Mouse (Mus musculus): ENCODE data around the gene Ccdc84.
"Not testable (repeated sequence)": the region's sequence is repeated elsewhere in the genome, so short reads cannot be mapped to it uniquely, and the experiment has no call there.

Ccdc84 gene

GRCm38 (mm10) chr9:44418519-44419385 is at the start of gene Ccdc84:
TSS of gene Ccdc84 (minus strand) at chr9:44418569.
- no peak for DNase-seq

- no peak for DNase-seq
These were observed 43.6 kb upstream of the Ccdc84 start for GRCm38 (mm10) chr9:44461950-44462349.

- no peak for DNase-seq
These were observed 38.8 kb upstream of the Ccdc84 start for GRCm38 (mm10) chr9:44457035-44457742.

- DNase-seq: no peak
These were observed 36.5 kb upstream of the Ccdc84 start, which contains the start of gene Upk2 for GRCm38 (mm10) chr9:44454891-44455220. TSS of gene Upk2 (minus strand) at chr9:44454976.

- DNase-seq: peak; percentile 88
These were observed 35.9 kb upstream of the Ccdc84 start for GRCm38 (mm10) chr9:44454132-44454890.

DNA sequence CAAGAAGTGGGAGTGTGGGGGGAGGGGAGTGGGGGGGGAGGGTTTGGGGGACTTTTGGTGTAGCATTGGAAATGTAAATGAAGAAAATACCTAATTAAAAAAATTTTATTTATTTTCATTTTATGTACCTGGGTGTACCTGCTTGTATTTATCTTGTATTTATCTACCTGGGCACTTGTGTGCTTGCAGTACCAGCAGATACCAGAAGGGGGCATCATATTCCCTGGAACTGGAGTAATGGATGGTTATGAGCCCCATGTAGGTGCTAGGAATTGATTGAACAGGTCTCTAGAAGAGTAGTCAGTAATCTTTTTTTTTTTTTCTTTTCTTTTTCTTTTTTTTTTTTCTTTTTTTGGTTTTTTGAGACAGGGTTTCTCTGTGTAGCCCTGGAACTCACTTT is 32.0 kb upstream of the Ccdc84 start:
- peak; percentile 40 for DNase-seq

DNA sequence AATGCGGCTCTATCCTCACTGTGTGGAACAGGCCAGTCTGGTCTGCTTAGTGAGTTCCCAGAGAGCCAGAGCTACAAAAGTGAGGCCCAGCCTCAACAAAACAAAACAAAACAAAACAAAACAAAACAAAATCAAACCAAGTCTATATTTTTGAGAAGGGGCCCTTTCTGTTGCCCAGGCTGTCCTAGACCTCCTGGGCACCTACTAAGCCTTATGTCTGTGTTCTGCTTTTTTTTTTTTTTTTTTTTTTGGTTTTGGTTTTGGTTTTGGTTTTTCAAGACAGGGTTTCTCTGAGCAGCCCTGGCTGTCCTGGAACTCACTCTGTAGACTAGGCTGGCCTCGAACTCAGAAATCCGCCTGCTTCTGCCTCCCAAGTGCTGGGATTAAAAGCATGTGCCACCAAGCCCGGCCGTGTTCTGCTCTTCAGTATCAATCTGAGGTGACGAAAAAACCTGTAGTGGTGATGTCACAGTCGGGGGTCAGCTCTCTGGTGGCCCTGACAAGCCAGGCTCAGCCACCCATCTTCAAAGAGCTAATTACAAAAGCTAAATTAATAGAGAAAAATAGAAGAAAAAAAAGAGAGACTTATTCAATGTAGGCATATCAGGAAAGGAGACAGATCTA is 26.1 kb upstream of the Ccdc84 start:
- not testable (repeated sequence) for DNase-seq

DNA sequence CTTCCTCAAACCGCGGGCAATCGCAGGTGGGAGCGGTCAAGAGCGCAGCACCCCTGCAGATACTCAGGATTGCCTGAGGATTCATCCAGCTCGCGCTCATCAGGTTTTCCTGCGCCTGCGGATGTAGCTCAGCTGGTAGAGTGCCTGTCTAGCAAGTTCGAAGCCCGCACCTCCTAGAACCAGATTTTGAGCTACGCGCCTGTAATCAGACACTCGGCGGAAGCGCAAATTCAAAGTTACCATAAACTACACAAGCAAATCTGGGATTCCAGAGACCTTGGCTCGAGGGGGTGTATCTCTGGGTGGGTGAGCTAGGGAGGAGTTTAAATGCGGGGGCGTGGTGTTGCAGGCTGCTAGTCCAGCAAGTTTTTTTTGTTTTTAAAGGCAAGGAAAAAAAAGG is 22.6 kb upstream of the Ccdc84 start, which contains the start of gene Foxr1:
Foxr1 (minus strand) TSS at position 176 of the 400 bp plus-strand sequence.
- no peak for DNase-seq

DNA sequence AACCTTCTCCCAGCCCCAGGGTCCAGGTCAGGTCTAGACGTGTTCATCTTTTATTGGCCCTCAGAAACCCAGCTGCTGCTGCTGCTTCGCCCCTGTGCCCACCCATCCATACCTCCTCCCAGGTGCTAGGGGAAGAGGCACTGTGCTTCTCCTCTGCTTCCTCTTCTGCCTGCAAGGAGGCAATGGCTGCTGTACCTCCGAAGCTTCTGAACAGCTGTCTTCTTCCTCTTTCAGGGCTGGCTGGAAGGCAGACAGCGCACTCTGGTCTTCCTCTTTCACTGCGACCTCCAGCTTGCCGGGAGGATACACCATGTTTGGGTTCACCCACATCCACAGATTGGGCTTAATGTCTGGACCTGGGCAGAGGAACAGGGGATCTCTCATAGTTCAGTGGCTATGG is 17.4 kb upstream of the Ccdc84 start:
- peak; percentile 31 for DNase-seq

DNA sequence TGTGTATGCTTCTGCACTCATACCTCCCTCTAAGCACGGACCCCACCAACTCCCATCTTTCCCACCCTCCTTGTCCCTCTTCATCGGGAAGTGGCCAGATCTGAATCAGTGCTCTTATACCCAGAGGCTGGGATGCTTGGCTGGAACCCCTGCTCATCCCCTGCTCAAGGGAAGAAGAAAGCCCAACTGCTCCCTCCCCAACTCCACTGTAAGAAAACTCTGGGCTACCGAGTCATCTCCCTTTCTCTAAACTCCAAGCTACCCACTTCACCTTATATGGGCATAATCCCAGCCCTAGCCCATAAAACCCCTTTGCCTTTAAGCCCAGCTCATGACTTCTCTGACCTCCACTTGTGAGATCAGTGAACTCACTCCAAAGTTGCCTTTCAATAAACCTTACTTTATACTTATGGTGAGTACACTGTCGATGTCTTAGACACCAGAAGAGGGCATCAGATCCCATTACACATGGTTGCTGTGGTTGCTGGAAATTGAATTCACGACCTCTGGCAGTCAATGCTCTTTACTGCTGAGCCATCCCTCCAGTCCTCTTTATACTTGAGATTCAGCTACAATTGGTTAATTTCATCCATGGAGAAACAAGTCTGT is 14.3 kb upstream of the Ccdc84 start:
- DNase-seq: no peak

GRCm38 (mm10) chr9:44423576-44423975 is 5.2 kb upstream of the Ccdc84 start:
- no peak for DNase-seq

DNA sequence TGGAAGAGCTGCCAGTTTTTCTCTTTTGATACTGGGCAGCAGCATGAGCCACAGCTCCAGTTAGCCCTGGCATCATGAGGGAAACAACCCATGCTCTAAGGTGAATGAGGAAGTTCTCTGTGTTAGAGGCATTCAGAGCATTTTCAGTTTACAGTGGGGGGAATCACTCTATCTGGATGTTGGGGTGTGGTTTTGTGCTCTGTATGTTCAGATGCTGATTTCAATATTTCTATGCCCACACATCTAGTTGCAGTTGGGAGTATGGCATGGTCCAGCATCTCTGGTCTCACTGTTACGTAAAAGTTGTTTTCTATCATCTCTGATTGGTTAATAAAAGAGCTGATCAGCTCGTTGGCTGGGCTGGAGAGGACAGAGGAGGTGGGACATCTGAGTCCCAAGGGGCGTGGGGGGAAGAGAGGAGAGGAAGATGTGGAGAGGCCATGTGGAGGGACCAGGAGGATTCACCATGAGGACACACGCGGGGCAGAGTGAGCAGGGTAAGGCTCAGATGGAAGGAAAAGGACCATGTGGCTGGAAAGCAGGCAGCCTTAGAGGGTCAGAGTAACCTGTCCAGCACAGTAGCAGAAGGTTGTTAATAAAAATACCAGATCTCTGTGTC is 2.0 kb upstream of the Ccdc84 start:
- DNase-seq: no peak

DNA sequence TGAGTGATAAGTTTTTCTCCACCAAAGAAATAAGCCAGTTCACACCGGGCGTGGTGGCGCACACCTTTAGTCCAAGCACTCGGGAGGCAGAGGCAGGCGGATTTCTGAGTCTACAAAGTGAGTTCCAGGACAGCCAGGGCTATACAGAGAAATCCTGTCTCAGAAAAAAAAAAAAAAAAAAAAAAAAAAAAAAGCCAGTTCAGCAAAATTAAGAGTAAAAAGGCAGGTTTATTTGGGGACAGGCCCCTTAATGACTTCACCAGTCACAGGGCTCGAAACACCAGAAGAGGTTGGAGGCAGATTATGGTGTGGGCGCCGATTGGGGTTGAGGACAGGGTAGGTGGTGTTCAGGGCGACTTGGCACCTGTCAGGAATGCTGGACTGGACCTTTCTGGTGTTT is 1.4 kb upstream of the Ccdc84 start:
- DNase-seq: not testable (repeated sequence)

- peak; percentile 93 for DNase-seq
These were observed 441 bp downstream of the Ccdc84 start for GRCm38 (mm10) chr9:44417892-44418363.

DNA sequence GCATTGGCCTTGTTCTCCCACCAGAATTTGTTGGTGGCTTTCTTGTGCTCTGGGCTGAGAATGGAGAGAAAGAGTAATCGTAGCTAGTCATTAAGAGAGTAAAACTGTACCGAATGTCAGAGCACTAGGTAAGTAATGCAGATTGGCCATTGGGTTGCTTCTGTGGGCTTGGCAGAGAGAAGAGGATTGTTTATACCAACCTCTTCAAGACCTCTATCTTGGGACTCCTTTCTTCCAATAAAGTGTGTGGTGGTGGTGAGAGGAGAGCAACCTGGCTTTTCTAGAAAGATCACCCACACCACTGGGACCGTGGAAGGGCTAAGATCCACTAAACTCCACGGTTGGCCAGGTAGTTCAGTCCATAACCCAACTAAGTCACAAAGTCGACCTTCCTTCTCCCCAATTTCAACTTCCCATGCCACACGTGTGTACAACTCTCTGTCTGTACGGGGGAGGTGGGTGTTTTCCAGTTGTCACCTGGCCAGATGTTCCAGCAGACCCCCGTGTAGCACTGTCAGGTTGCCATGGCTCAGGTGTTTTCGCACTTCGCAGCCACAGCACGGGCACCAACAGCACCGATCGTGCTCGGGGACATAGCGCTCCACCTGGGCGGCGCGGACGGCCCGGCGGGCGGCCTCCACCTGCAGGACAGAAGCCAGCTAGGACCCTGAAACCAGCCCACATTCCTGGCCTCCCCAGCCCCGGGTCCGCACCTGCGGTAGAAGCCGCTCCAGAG is 1.0 kb downstream of the Ccdc84 start:
- no peak for DNase-seq

- DNase-seq: no peak
These were observed 5.6 kb downstream of the Ccdc84 start for GRCm38 (mm10) chr9:44412781-44413180.

GRCm38 (mm10) chr9:44412306-44412705 is 6.1 kb downstream of the Ccdc84 start:
- no peak for DNase-seq

DNA sequence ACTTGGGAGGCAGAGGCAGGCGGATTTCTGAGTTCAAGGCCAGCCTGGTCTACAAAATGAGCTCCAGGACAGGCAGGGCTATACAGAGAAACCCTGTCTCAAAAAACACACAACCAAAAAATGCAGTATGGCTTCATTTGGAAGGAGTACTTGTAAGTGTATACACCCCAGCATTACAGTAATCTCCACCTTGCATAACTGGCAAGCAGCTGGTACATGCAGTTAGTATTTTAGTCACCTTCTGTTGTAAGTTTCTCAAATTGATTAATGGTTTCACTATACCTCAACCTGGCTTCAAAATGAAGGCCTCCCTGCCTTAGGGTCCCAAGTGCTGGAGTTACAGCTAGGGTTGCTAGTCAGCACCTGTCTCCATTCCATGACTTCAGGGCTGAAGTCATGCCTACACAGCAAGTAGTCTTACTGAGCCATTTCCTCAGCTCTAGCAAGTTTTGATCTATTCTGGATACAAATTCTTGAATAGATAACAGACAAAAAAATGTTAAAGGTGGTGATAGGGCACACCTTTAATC is 6.7 kb downstream of the Ccdc84 start:
- no peak for DNase-seq

- no peak for DNase-seq
These were observed 7.6 kb downstream of the Ccdc84 start for GRCm38 (mm10) chr9:44410647-44411336.

DNA sequence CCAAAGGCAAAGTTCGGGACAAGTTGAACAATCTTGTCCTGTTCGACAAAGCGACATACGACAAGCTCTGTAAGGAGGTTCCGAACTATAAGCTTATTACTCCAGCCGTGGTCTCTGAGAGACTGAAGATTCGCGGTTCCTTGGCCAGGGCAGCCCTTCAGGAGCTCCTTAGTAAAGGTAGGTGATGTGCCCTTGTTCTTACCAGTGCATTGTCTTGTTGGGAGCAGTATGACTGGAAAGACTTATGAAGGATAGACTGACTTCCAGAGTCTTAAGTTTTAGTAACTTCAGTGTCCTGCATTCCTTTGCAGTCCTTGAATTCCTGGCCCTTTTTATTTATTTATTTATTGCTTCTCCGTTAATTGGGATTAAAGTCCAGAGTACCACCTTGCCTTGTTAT is 9.7 kb downstream of the Ccdc84 start:
- not testable (repeated sequence) for DNase-seq

All from thymus, postnatal 14 days (tissue).